Mouse (Mus musculus) embryonic stem cell, embryonic (primary cell): ENCODE measurements at regions not wholly inside any gene's neighbourhood (a gene's known extent, or its start where the extent isn't known, plus 50 kb on each side); places are given as distances from the start of the nearest gene placed in this dataset.

Experiments used
- CTCF ChIA-PET, 4 experiments: fragments of 300-600 bp in 2 of 4; fragments of 350-600 bp in 2 of 4; sonication (Branson Sonifier 250); formaldehyde crosslinking; loops; one replicate each; lab custom pipeline; 2022; ENCODE audit warnings: inconsistent platforms in 2 of 4; lab: Charles Lee
- POLR2A ChIA-PET, 4 experiments: fragments of 300-600 bp in 2 of 4; fragments of 350-600 bp in 2 of 4; sonication (Branson Sonifier 250); formaldehyde crosslinking; loops; one replicate each; lab custom pipeline; 2022; ENCODE audit warnings: antibody characterized with exemption in 4 of 4, inconsistent platforms in 1 of 4; lab: Charles Lee

DNA sequence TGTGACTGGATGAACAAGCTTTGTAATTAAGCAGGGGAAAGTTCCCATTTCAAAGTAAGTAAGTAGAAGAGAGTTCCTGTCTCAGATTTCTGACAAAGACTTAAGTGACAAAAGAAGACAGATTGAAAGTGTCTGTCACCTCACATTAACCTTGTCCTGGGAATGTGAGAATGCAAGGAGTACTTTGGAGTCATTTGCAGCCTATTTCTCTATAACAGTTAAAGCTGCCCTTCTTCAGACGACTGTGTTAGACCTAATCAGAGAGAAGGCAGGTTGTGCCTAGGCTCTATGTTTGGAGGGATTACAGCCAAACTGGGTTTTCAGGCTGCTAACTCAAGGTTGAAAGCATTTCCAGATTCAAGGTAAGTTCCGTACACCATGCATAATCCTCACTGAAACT, 446.5 kb downstream of the Pdgfc start:
- ChIA-PET POLR2A (no interaction called here), CTCF (no interaction called here)

DNA sequence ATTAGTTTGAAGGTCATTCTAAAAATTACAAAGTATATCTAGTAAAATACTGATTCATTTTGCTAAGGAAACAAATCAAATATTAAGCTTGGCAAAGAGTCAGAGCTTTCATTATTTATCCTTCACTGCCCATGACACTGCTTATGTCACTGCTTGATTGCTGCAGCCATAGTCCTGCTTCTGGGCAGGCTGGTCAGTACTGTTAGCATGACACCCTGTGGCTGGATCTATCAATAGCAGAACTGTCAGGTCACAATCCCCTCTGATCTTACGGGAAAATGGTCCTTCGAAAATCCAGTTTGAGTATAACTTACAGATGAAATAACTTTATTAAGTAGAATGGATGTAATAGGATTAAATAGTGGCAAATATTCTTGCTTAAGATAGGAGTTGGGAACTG, 447.1 kb downstream of the Pdgfc start:
- POLR2A ChIA-PET: no interaction called here
- CTCF ChIA-PET: interaction anchor here in 1 of 4 experiments (0.9 kb wide), 1 partner anchor 444 kb away, joined by 3 read pairs; no protein-coding TSS in a partner anchor

DNA sequence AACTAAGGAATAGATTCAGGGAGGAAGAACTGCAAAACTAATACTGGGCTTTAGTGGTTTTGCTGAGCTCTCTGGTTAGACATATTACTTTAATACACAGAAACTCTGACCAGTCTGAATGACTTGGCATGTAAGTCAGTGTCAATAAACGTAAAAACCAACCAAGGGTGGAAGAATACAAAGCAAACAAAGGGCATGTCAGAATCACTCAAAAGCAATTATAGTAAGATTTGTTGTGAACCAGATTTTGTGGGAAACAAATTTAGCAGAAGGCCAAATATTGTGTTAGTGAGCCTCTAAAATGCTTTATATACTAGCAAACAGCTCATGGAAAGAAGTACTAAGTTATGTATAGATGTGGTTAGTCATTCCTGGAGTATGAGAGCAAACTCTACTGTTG, 427.1 kb upstream of the Ctso start:
- ChIA-PET CTCF (no interaction called here), POLR2A (no interaction called here)

DNA sequence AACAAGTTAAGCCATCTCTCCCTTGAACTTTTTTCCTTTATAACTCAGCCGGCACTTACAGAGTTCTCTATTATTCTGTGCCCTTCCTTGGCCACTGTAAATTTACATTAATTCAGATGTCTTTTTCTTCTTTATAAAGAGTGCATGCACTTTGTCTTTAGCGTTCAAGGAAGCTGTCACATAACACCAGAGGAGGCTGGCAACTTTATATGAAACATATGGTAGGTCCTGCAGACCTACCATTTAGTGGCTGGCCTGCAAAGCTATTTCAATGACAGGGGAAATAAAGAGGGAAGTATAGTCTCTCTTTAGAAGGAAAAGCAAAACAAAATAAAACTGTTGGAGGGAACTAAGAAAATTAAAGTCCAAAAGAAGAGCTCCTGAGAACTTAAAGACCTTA, 423.8 kb upstream of the Ctso start:
- ChIA-PET POLR2A (no interaction called here), CTCF (no interaction called here)

DNA sequence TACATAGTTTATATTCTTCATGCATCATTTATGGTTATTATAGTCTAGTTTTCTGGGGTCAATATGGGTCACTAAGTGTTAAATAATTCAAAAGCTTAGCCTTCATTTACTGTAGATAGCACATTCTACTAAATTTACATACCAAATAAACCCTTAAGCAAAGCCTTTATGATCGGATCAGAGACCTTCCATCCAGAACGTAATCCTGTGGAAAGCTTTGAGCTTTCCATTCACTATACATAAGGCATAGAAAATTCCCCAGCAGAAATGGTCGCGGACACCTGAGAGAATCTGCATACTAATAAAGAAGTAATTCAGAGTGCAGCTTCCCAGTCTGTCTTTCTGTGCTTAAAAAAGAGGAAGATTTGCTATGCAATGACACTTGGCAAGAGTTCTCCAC, 410.6 kb upstream of the Ctso start:
- POLR2A ChIA-PET: no interaction called here
- CTCF ChIA-PET: no interaction called here

DNA sequence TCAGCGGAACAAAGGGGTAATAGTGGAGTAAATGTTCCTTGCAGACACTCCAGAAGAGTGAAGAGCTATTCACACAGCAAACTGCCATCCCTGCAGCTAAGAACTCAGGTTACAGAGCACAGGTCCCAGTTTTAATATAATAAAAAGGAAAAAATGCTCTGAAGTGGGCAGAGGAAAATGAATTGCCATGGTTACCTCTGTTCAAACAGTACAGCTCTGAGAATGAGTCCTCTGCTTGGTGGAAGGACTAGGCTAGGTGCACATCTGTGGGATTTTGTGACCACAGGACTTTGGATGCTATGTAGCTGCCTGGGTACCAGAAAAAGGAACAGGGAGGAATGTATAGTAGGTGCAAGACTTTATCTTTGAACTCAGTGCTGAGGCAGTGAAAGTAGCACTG, 401.5 kb upstream of the Ctso start:
- ChIA-PET POLR2A (interaction anchor here in 1 of 4 experiments (0.7 kb wide), 1 partner anchor 42 kb away, joined by 3 read pairs; no protein-coding TSS in a partner anchor), CTCF (no interaction called here)

DNA sequence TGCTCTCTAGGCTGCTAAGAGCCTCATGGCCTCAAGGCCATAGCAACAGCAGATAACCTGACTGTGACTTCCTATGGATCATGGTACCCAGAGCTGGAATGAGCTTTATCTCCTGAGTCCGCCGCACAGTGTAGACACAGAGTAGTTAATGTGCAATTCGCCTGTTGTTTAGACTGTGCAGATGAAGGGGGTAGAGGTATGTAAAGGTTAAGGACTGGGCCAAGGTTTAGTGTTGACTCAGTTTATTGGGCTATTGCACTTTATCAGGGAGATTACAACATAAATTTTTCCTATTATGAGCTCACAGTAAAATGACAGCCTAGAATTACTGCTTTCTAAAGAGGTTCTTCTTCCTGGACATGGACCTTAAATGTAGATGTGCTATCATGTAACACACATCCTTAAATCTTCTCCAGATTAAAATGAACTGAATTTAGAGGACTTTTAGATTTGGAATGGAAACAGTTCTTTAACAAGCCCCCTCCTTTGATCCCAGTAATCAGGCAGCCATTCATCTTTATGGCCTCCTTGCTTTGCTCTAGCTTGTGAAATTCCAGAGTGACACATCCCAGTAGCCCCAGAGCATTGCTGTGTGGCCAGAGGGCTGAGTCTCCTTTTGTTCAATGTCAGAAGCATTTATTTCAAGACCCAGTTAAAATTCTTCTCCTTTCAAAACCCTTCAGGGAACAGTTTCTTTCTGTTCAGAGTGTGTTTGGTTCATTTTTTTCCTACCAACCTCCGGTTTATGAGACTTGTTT, 396.8 kb upstream of the Ctso start:
- ChIA-PET CTCF (no interaction called here), POLR2A (no interaction called here)

DNA sequence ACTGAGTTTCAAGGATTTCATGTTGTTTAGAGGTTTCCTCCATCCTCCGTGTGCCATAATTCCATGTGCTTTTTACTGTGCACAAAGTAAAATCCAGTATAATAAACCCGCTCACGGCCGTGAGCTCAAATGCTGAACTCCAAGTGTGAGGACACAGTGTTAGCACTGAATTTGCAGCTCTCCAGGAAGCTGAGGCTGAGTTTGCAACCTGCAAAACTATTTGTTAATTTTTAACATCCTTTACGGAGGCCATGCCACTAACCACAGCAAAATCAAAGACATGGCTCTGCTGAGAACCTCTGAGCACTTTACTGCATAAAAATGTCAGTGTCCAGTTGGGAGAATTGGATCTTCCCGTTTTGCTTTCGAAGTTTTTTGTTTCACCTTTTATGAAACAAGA, 377.6 kb upstream of the Ctso start:
- ChIA-PET POLR2A (interaction anchor here in 1 of 4 experiments (0.7 kb wide), 1 partner anchor 166 kb away, joined by 3 read pairs; no protein-coding TSS in a partner anchor), CTCF (no interaction called here)

DNA sequence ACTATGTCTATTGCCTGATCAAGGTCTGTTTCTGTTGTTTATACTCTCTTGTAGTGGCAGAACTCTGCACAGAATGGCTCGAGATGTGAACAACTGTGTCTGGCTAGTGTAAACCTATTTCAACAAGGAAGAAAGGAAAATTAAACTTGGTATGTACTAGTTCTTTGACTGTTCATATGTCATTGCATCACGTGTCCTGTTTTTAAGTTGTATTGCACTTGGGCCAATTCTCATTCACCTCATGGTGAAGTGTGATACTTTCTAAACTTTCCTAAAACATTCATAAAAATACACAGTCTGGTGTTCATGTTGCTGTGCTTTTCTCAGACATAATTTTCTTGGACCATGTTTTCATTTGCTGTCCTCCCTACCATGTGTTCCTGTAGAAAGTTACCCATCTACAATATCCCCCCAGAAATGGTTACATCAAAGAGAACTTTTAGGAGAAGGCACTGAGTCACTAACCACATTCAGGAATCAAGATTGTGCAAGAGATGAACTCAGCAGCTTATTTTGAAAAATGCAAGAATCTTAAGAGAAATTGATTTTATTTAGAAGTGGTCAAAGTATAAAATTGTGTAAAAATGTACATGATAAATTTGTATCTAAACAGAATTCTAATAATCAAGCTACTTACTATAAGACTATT, 369.7 kb upstream of the Ctso start:
- ChIA-PET POLR2A (no interaction called here), CTCF (no interaction called here)

DNA sequence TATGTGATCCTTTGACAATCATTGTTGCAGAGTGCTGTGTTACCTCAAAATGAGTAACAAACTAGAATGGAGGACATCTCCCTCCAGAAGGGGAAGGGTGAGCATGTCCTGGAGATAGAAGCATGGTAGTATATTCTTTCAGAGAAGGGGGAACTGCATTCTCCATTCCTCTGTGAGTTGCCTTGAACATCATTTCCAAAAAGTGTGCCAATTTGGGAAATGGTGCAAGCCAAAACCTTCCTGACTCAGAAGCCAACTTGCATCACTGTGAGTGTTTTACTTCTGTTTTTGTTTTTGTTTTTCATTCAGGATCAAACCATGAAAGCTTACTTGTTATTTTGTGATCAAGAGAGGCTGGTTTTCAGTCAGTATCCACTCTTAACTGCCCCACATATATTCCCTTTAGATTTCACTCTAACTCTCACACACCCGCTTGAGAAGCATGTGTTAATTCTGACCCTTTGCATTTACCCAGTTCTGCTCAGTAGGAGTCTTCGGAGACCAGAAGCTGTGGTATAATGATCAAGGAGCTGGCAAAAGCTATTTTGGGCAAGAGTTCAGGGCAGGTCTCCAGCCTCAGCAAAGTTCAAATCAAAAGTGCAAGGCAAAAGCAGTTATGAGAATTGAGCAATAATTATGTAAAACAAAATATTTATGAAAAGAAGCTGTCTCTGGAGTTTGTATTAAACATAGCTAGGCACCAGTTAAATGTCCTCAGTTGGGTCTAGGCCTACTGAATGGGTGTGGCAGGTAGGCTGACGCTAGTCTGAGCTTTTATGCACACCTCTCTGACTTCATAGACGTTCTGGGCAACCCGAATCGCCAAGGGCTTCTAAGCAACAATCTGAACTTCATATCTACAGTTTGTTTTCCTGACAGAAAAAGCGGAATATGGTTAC, 368.3 kb upstream of the Ctso start:
- ChIA-PET CTCF (no interaction called here), POLR2A (no interaction called here)

DNA sequence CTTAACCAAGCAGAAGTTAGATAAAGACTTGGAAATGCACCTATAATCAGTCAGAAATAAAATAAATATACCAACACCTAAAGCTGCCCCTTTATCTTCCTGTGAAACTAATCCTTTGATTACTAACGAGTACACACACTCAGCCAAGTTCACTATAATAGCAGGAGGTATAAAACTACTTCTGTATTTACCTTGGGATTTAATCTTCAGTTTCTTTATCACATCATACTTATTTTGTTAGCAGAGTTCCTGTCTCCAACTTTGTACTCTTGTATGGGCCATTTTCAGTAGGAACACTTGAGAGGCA, 367.7 kb upstream of the Ctso start:
- POLR2A ChIA-PET: no interaction called here
- CTCF ChIA-PET: no interaction called here

DNA sequence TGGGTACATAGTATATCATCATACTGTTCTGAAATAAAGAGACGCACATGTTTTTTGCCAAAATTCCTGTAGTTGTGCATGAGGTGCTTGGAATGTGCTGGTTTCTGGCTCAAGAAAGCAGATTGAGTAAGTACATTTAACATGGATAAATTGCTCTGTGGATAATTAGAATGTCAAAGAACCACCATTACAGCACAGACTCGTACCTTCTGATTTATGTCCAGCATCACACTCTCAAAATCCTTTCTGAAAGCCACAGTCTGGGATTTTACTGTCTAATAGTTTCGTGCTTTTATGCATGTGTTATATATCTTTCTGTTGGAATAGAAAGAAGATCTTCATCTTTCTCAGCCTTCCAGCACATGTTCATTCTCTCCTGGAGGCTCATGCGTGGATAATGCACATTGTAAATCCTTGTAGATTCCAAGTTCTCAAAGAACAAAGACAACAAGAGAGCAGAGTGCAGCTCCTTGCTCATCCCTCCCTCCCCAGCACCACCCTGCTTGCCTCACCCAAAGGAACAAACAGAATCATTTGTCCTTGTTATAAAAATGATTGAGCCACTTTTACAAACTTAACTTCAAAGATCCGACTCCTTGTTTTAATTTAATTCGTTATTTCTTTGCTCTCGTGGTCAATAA, 348.9 kb upstream of the Ctso start:
- CTCF ChIA-PET: interaction anchor here in 1 of 4 experiments (0.6 kb wide), 1 partner anchor 349 kb away, joined by 3 read pairs; the partner anchor contains the start of gene Ctso
- POLR2A ChIA-PET: no interaction called here

DNA sequence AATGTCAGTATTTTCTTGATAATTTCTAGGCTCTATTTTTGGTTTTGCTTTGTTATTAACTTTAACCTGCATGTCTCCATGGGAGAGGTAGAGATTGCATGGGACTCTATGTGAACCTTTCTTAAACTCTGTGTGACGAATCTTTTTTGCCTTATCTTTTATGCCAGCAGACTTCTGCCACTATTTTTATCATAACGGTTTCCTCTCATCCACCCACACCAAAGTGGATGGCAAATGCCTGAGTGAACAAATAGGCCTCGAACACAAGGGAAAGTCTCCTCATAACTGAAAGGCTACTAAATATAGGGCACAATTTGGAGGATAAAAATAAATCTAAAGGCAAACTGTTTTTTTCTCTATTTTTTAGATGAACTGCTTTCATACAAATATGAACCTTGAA, 343.3 kb upstream of the Ctso start:
- POLR2A ChIA-PET: interaction anchor here in 1 of 4 experiments (0.7 kb wide), 1 partner anchor 13 kb away, joined by 3 read pairs; no protein-coding TSS in a partner anchor
- CTCF ChIA-PET: no interaction called here

DNA sequence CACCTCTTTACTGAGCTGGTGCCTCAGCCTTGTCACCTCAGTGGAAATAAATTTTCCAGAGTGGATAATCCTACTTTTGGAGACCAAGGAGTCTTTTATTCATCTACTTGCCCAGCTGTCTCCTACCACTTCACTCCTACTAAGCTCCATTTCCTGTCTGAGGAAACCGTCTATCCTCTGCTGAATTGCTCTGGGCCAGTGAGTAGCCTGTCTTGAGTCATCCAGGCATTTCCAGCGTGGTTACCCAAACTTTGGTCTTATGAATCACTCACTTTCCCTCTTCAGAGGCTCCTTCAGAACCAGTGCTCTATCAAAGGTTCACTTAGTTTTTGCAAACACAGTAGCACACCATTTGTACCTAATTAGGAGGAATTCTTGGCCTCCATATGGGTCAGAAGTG, 303.2 kb upstream of the Ctso start:
- CTCF ChIA-PET: no interaction called here
- POLR2A ChIA-PET: no interaction called here

DNA sequence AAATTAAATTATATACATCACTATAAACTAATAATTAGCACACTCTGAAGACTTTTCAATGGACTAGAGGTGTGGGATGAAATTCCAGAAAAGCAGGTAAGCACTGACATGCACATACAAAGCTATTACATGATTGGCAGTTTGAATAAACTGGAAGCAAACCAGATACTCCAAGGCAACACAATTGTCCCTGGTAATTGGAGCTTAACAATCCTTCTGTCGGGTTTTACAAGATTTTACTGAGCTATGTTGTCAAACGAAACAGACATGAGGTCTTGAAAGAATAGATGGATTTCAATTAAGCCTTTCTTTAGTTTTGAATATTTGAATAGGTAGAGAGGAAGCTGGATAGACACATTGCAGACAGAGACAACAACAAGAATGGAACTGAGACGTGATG, 273.9 kb upstream of the Ctso start:
- POLR2A ChIA-PET: interaction anchor here in 1 of 4 experiments (1.1 kb wide), 1 partner anchor 17 kb away, joined by 3 read pairs; no protein-coding TSS in a partner anchor
- CTCF ChIA-PET: no interaction called here

DNA sequence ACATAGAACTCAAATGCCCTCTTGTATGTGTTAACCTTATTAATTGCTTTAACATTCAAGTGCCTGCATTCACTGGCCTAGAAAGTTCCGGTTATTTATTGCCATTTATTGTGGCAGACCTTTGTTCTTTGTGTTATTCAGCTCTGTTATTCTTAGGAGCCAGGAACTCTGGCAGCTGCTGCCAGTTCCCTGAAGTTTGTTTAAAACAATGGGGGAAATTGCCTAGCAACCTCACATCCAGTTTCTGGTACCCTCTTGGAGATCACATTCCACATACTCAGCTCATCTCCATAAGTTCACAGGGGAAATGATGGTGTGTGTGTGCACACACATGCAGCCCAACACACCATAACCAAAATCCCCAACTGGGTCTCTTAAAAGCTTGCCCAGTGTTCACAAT, 270.8 kb upstream of the Ctso start:
- POLR2A ChIA-PET: no interaction called here
- CTCF ChIA-PET: no interaction called here

DNA sequence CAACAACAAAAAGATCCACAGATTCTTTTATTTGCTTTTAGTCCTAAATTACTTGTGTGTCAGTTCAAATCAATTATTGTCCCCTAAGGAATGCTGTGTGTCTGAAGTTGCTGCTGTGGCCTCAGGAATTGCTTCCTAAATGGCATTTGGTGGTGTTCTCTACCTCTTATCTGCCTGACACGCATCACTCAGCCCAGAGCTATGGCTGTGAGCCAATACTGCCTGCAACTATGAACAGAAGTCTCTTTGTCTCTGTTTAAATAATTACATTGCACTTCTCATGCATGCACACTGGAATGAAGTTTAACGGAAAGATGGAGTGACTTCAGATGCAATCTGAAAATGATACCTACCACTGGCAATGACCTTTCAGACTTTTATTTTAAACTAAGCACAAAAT, 266.1 kb upstream of the Ctso start:
- ChIA-PET CTCF (no interaction called here), POLR2A (no interaction called here)

DNA sequence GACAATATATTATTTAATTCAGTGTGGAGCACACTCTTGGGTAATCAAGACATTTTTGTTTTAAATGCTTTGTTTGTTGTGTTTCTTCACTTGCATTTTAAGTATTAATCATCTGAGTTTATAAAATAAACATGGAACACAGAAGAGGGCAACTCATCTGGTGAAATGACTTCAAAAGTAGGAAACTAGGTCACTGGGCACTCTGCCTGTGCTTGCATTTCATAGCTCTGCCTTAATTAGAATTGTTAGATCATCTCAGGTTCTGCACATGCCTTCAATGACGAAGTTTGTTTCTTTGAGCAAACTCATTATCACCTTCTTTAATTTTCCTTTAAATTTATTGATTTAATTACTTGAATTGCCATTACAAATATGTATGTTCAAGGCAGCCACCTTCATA, 255.8 kb upstream of the Ctso start:
- CTCF ChIA-PET: no interaction called here
- POLR2A ChIA-PET: no interaction called here

DNA sequence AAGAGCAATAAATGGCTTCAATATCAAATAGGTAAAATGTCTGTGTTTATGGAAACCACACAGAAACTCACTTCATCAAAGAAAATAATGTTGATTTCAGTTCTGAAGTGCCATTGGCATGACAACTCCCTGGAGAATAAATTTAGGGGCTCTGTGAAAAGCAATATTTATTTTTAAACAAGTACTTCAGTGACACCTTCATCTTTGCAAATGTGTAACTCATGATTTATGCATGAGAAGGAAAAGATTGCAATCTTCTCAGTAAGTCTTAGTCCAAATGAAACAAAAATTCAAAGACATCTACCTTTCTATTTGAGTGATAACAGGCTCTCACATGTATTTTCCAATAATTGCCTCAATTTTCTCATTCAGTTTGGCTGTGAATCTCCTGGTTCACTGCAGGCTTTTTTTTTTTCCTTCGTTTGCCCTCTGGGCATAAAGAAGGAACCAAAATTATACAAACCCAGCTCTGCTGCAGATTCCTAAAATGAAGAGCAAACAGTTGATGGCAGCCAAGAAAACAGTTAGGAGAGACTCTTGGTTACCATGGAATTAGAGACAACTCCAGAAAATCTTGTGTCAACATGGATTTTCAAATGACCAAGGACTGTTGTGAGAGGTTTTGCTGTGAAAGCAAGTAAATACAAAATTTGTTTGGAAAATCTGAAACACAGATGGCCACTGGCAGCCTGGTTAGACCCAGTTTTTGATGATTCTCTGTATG, 230.3 kb upstream of the Ctso start:
- ChIA-PET POLR2A (no interaction called here), CTCF (no interaction called here)
